Mouse (Mus musculus): Measurements from ENCODE around the gene Ptprd. TPM values are rescaled to one million over a fixed set of nuclear protein-coding genes. Genes with fewer than 3 reads are reported as not detected.

Gene Ptprd
- total RNA-seq, 4 experiments from 2014 or later, result 5.5 to 10.7 (median 7.3) TPM

DNA sequence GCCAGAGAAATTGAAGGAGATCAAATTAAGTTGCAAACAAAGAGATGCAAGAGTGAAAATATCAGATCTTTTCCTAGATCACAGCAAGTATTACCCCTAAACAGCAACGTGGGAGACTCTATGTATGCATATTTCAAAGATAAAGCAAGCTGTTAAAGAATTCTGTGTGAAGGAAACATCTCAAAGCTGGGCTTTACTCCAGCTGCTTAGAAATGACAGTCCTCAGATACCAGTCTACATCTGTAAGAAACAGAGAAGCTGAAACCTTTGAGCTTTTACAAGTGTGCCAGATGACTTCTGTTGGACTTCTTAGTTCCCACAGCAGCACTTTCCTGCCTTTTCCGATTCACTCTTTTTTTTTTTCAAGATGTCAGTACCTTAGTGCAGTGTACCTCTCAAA, 2249.9 kb downstream of the Ptprd start:
- DNase-seq (ENCODE audit: low spot score), result no peak

DNA sequence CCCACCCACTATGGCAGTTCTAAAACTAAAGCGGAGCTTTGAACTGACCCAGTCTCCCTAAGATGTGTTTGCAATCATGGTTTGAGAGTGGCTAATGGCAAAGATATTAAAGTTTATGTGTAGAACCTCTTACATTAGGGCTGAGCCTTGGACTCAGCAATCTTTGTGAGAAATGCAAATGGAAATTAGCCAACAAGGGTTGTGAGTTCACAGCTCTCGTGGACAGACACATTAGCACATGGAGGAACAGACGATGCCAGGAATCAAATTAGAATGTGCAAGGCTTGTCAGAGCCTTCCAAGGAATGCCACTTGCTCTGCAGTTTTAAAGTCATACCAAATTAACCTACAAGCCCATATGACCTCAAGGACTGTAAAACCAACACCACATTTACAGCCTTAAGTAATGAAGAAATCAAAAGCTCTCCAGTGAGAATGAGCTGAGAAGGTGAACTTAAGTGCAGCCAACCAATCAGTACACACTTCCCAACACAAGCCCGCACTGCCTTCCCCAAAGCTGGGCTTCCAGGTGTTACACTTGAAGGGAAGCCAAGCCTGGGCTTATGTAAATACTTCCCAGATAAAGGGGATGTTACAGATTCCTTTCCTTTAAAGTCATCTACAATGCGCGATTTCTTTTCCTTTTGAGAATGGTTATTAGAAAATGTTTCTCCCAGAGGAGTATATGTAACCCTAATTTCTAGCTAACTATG, 2258.3 kb downstream of the Ptprd start:
- DNase-seq (ENCODE audit: low spot score), result no peak

DNA sequence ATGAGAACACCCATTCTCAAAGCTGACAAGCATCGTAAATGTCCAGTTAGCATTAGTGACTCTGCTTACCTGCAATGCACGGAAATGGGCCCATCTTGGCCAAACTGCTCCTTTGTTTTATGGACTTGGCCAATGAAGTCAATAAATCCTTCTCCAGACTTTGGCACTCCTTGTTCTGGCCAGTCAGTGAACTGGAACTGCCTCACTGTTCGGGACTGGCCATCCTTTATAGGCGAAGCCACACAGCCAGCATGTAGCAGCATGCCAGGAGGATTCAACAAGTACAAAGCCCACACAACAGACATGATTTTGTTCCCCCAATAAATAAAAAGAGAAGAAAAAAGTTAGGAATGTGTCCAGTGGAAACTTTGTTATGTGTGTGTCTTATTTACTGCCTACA, 2261.2 kb downstream of the Ptprd start:
- DNase-seq (ENCODE audit: low spot score), result no peak

DNA sequence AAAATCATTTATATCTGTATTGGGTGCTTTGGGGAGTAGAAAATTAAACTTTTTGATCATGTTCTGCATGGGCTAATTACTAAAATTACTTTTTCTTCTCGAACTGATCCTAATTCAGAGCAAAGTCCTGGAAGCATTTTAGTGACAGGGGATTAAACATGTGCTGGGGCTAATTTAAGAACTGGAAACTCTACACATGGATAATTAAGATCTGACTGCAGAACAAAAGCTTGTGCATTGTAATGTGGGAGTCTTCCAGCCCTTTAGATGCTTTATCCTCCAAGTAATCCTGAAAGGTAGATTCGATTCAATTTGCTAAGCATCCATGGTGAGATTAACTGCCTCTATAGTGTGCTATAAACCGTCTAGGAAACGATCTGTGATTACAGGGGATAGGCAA, 2316.9 kb downstream of the Ptprd start:
- DNase-seq (ENCODE audit: low spot score), result no peak

Small RNAs within 50 kb of the gene (microRNA-seq; reads per million reads assigned to microRNA genes)
- gene Gm23159, result not detected
